Mouse (Mus musculus) stomach, postnatal 0 days (tissue): ENCODE data around the gene Hpn. TPM values are rescaled to one million over a fixed set of nuclear protein-coding genes. Genes with fewer than 3 reads are reported as not detected.

ENCODE experiments used
- ATAC-seq: fragments of 200-750 bp; cut with Nextera tagmentation; 2 replicates; pipeline ENCODE4 v1.8.0; 2017; ENCODE audit not compliant: low FRiP score, low TSS enrichment
- DNase-seq: peaks from one replicate; pipeline ENCODE4 v3.0.0-alpha.2; 2016; ENCODE audit warnings: low spot score
- H3K27ac ChIP-seq: fragments of 300-500 bp; sonication (generic); replicated peaks from 2 replicates; pipeline ENCODE4 v1.5.1; 2014; ENCODE audit warnings: mild to moderate bottlenecking, control low read depth
- H3K27me3 ChIP-seq: fragments of 300-500 bp; sonication (generic); 2 replicates; pipeline ENCODE4 v1.6.1; 2014; ENCODE audit warnings: low read length; ENCODE audit not compliant: control insufficient read depth, insufficient read depth
- H3K36me3 ChIP-seq: fragments of 300-500 bp; sonication (generic); 2 replicates; pipeline ENCODE4 v1.6.1; 2014; ENCODE audit warnings: low read length, mixed read lengths; ENCODE audit not compliant: control insufficient read depth, insufficient read depth
- H3K4me1 ChIP-seq: fragments of 300-500 bp; sonication (generic); replicated peaks from 2 replicates; pipeline ENCODE4 v1.6.1; 2014; ENCODE audit warnings: antibody characterized with exemption; ENCODE audit not compliant: control insufficient read depth, insufficient read depth
- H3K4me2 ChIP-seq: fragments of 300-500 bp; sonication (generic); replicated peaks from 2 replicates; pipeline ENCODE4 v1.6.1; 2014; ENCODE audit warnings: low read depth, mild to moderate bottlenecking, control low read depth, moderate library complexity
- H3K4me3 ChIP-seq: fragments of 300-500 bp; sonication (generic); 2 replicates; pipeline ENCODE4 v1.5.1; 2014; ENCODE audit warnings: low read depth, low read length, control low read depth
- H3K9ac ChIP-seq: fragments of 300-500 bp; sonication (generic); 2 replicates; pipeline ENCODE4 v1.6.1; 2014; ENCODE audit warnings: mild to moderate bottlenecking, low read length, control low read depth, mixed read lengths
- H3K9me3 ChIP-seq: fragments of 300-500 bp; sonication (generic); 2 replicates; pipeline ENCODE4 v1.6.1; 2016; ENCODE audit warnings: low read length; ENCODE audit not compliant: control insufficient read depth
- CTCF ChIP-seq: IDR thresholded peaks from 2 replicates; pipeline ENCODE4 v1.5.1; 2016; ENCODE audit warnings: antibody characterized with exemption, low read depth, mild to moderate bottlenecking, moderate library complexity
- EP300 ChIP-seq: optimal IDR thresholded peaks from 2 replicates; pipeline ENCODE3; 2016; ENCODE audit warnings: antibody characterized with exemption
- WGBS: fragments of 180-500 bp; shearing (Covaris S2); extraction: QIAGEN DNeasy Blood & Tissue Kit; methylation state at CpG from one replicate; pipeline ENCODE4 v1.1.7; 2014; 5-methylcytosine and 5-hydroxymethylcytosine counted together
- polyA plus RNA-seq: library from polyadenylated mRNA; unstranded; fragments of >200 nt; fragmentation: Nextera tagmentation; extraction: Ambion mirVana; gene quantifications from 2 replicates; pipeline ENCODE4 v1.2.1, GENCODE M21; 2015

The Hpn gene
- polyA plus RNA-seq, 1 experiment from 2014 or later, result 17.9 TPM

DNA sequence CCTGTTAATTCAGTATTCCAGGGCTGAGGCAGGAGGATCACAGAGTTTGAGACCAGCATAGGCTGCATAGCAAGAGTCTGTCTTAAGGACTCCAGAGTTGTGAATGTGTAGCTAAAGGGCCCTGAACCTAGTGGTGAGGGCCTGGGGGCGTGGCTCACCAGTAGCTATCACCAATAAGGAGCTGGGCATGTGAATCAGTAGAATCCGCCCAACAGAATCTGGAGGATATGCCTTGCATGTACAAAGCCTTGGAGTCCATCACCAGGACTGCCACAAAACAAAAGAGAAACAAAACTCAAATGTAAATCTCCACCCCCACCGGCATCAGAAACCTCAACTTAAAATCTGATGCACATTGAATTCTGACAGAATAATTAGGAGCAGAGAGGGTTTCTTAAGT, 33.0 kb upstream of the Hpn start:
- no peak for ATAC-seq
- no peak for DNase-seq
- 68% methylated on average over 3 of the region's 3 CpGs for WGBS
- TF ChIP-seq CTCF (no peak), EP300 (no peak)
- Histone ChIP-seq H3K4me2 (peak overlapping the region; percentile 63), H3K36me3 (peaks cover 7% of the 10 kb centered on the region; the same call in 1 of the 2 replicates), H3K27ac (peak overlapping the region; percentile 71), H3K9ac (peak overlapping the region; percentile 43; the same call in 1 of the 2 replicates), H3K27me3 (no peaks in the 10 kb centered on the region), H3K4me3 (no peak overlapping the region), H3K4me1 (0 out of 2 replicates have a peak, but pooled peaks cover 4% of the 10 kb centered on the region), H3K9me3 (no peaks in the 10 kb centered on the region)

GRCm38 (mm10) chr7:31145596-31146160, 30.6 kb upstream of the Hpn start:
- TF ChIP-seq EP300 (no peak), CTCF (no peak)
- H3K27ac ChIP-seq, result no peak overlapping the region; the same call in 1 of the 2 replicates
- 20% methylated on average over 12 of the region's 12 CpGs for WGBS
- H3K4me2 ChIP-seq, result no peak overlapping the region
- no peak overlapping the region for H3K9ac ChIP-seq
- H3K27me3 ChIP-seq, result no peaks in the 10 kb centered on the region
- peak; percentile 62; the same call in 1 of the 2 replicates for ATAC-seq
- 0 out of 2 replicates have a peak, but pooled peaks cover 2% of the 10 kb centered on the region for H3K4me1 ChIP-seq
- no peaks in the 10 kb centered on the region for H3K9me3 ChIP-seq
- H3K36me3 ChIP-seq, result peaks cover 24% of the 10 kb centered on the region
- no peak overlapping the region for H3K4me3 ChIP-seq
- DNase-seq, result peak; percentile 38

- Histone ChIP-seq H3K4me3 (no peak overlapping the region), H3K4me2 (no peak overlapping the region), H3K4me1 (0 out of 2 replicates have a peak, but pooled peaks cover 2% of the 10 kb centered on the region), H3K27me3 (no peaks in the 10 kb centered on the region), H3K9me3 (no peaks in the 10 kb centered on the region), H3K36me3 (peaks cover 29% of the 10 kb centered on the region), H3K9ac (no peak overlapping the region), H3K27ac (no peak overlapping the region)
- ATAC-seq (no peak), DNase-seq (no peak)
- 95% methylated on average over 16 of the region's 16 CpGs for WGBS
- TF ChIP-seq CTCF (peak; percentile 45), EP300 (no peak)
Observed at GRCm38 (mm10) chr7:31144886-31145285, 29.8 kb upstream of the Hpn start.

DNA sequence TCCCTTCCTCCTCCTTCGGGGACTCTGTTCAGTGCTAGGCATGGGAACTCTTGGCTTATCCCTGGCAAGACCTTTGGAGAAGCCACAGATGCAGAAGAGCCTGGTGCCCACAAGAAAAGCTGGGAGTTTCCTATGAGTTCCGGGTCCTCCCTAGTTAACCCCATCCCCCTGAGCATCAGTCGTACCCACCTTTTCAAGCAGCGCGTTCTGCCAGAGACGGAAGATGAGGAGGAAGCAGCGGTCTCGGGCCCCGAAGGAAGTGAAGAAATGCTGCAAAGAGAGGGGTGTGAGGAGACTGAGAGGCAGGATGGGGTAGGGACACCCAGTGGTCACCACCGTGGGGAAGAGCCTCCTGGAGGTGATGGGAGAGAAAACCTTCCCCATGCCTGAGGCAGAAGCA, 25.9 kb upstream of the Hpn start:
- no peak overlapping the region for H3K27ac ChIP-seq
- no peaks in the 10 kb centered on the region for H3K9me3 ChIP-seq
- 89% methylated on average over 10 of the region's 10 CpGs for whole genome bisulfite sequencing
- no peak for TF ChIP-seq CTCF
- TF ChIP-seq EP300, result no peak
- no peak for DNase-seq
- H3K4me1 ChIP-seq, result no peaks in the 10 kb centered on the region
- H3K27me3 ChIP-seq, result no peaks in the 10 kb centered on the region
- no peak overlapping the region for H3K4me2 ChIP-seq
- peaks cover 51% of the 10 kb centered on the region for H3K36me3 ChIP-seq
- ATAC-seq, result no peak
- H3K4me3 ChIP-seq, result no peak overlapping the region
- no peak overlapping the region for H3K9ac ChIP-seq

GRCm38 (mm10) chr7:31140302-31140701, 25.2 kb upstream of the Hpn start:
- Histone ChIP-seq H3K36me3 (peaks cover 58% of the 10 kb centered on the region), H3K27ac (no peak overlapping the region), H3K4me2 (no peak overlapping the region), H3K4me3 (no peak overlapping the region), H3K4me1 (no peaks in the 10 kb centered on the region), H3K27me3 (no peaks in the 10 kb centered on the region), H3K9ac (no peak overlapping the region), H3K9me3 (no peaks in the 10 kb centered on the region)
- no peak for ATAC-seq
- TF ChIP-seq CTCF, result no peak
- TF ChIP-seq EP300, result no peak
- 79% methylated on average over 4 of the region's 4 CpGs for WGBS
- no peak for DNase-seq

GRCm38 (mm10) chr7:31139765-31140164, 24.7 kb upstream of the Hpn start:
- Histone ChIP-seq H3K27me3 (no peaks in the 10 kb centered on the region), H3K36me3 (peaks cover 59% of the 10 kb centered on the region), H3K27ac (no peak overlapping the region), H3K9me3 (no peaks in the 10 kb centered on the region), H3K4me3 (no peak overlapping the region), H3K4me2 (no peak overlapping the region), H3K9ac (no peak overlapping the region), H3K4me1 (no peaks in the 10 kb centered on the region)
- ATAC-seq (peak; percentile 53), DNase-seq (peak; percentile 71)
- whole genome bisulfite sequencing, result 53% methylated on average over 5 of the region's 5 CpGs
- TF ChIP-seq EP300 (no peak), CTCF (peak; percentile 86)
